Mouse (Mus musculus) embryonic fibroblast, embryonic 13.5 days (primary cell): ENCODE results near the gene Rnf213.

Experiments
- CTCF ChIP-seq: IDR thresholded peaks from 2 replicates; pipeline ENCODE4 v1.5.1; 2011; ENCODE audit warnings: mild to moderate bottlenecking, control low read depth, low read length, moderate library complexity, borderline replicate concordance; ENCODE audit not compliant: insufficient read depth
- POLR2A ChIP-seq: IDR thresholded peaks from 2 replicates; pipeline ENCODE4 v1.6.1; 2011; ENCODE audit warnings: low read depth, mild to moderate bottlenecking, control low read depth, low read length, moderate library complexity

DNA sequence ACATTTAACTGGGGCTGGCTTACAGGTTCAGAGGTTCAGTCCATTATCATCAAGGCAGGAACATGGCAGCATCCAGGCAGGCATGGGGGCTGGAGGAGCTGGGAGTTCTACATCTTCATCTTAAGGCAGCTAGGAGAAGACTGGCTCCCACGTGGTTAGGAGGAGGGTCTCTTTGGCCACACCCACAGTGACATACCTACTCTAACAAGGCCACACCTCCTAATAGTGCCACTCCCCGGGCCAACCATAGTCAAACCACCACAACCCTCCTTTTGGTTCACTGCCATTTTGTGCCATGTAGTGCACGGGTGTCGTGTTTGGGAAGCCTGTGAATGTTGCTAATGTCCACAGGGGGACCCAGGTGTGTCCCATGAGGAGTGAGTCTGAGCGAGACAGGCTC lies 15.1 kb downstream of the Rnf213 start:
- TF ChIP-seq CTCF (no peak), POLR2A (no peak)
